Mouse (Mus musculus): Measurements from ENCODE around the gene Lrrc8b.

Gene Lrrc8b

GRCm38 (mm10) chr5:105425587-105425986, 10.0 kb downstream of the Lrrc8b start:
- DNase-seq, result no peak

DNA sequence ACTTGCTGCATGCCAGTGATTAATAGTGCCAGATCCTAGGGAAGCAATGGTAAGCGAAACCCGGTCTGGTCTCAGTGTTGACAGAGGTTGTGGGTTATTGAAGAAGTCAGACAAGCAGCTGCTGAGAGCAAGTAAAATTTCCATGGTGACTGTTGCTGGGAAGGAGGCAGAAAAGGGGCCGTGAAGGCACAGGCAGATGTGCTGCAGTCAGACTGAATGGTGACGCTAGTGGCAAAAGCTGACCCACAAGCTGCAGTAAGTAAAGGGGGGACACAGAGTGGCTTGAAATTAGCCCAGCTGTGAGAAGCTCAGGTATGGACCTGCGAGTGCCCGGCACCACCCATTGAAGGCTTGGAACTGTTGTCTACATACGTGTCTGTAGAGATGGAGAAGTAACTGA, 11.8 kb downstream of the Lrrc8b start:
- no peak for DNase-seq

- peak; percentile 64 to 75 for DNase-seq
Observed at GRCm38 (mm10) chr5:105428265-105428974, 12.8 kb downstream of the Lrrc8b start.

DNA sequence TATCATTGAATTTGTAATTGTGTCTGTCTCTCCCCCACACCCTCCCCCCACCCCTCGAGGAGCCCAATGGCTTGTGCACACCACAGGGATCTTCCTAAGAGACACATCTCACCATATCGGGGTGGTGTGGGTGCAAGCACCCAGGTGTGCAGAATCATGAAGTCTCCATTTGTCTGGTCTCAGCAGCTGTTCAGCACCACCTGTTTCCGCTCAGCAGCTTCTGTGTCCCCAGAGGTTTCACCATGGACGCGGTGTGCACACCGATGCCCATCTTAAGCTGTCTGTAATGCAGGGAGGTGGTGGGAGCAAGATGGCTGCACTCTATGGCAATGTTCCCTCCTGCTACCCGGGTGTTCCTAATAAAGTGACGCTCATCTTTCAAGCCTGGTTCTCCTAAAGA, 14.6 kb downstream of the Lrrc8b start:
- no peak for DNase-seq

DNA sequence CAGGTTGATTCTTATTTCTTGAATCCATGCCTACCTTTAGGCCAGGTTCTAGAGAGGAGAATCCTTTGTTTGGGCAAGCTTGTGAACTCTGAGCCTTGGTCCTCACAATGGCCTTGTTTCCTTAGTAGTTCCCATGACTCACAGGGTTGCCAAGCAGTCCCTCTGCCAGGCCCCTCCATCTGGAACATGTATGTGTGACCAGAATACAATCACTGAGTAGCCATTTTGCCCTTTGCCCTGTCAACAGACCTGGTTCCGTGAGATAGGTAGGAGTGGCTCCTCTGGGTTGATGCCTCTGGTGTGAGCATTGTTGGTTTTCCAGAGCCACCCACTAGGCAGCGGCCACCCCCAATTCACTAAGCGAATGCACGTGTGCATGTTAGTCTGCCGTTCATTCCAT, 24.0 kb downstream of the Lrrc8b start:
- peak in 1 of 2 experiments; percentile 18 for DNase-seq

DNA sequence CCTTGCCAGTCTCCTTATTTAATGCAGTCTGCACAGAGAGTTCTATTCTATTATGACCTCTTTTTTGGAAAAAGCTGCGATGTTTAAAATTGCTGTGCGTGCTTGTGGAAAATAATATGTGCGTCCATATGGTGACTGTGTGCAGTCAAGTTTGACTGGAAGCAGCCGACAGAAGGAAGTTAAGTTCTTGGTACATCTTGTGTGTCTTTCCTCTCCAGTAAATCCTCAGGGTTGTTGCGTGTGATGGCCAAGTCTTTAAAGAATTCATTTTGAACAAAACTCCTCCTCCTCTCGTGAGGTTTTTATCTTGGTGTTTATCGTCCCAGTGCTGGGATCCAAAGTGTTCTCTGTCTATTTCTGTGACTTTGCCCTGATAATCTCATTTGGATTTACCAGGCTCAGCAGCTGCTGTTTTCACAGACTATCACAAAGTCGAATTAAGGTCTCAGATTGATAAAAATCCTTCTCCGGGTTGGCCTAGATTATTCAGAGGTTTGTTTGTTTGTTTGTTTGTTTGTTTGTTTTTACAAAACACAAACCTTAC, 25.5 kb downstream of the Lrrc8b start:
- no peak for DNase-seq

GRCm38 (mm10) chr5:105442212-105443000, 26.8 kb downstream of the Lrrc8b start:
- no peak for DNase-seq

- DNase-seq, result peak in 1 of 2 experiments; percentile 25
Observed at GRCm38 (mm10) chr5:105443057-105443815, 27.7 kb downstream of the Lrrc8b start.

- DNase-seq, result no peak
Observed at GRCm38 (mm10) chr5:105445686-105446085, 30.1 kb downstream of the Lrrc8b start.

DNA sequence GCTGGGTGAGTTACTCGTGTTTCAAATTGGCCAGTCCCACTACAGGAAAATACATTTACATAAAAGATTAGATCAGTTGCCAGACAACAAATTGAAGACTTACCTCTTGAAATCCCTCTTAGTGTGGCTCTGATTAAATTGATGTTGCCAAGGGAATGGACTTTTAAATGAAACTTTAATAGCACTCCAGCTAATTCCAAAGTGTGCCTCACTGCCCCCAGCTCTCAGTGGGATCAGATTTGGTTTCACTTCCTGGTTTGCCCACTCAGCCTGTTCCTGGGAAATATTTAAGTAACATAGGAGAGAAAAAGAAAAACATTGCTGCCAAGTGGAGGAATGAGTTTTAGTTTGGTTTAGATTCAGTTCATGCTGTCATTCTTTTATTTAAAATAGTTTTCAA, 38.5 kb downstream of the Lrrc8b start:
- DNase-seq, result no peak

DNA sequence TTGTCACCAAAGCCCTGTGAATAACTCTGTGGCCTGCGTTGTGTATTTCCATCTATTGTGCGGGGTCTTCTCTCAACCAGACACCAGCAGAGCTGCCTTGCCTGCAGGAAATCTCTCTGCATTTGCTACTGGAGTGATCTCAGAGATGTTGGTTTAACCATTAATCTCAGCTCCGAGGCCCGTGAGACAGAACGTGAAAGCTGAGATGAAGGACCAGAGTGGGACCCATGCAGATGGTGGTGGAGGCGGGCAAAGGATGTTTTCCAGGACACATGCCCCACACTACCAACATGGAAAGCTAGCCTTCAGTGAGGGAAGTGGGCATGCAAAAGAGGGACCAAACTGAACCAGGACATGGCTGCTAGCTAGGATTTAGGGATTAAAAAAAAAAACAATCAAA, 43.5 kb downstream of the Lrrc8b start:
- DNase-seq, result no peak

DNA sequence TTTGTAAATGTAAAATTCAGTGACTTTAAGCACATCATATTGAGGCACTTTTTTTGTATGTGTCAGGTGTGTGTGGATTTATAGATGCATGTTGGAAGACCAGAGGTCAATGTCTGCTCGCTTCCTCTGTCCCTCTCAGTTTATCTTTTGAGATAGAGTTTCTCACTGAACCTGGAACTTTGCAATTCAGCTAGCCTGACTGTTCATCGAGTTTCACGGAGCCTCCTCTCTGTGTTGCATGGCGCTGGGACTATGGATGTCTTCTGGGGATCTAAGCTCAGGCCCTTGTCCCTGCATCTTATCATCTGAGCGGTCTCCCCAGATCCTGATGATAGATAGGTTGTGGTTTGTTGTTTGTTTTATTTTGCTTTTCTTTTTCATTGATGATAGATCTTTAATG, 45.0 kb downstream of the Lrrc8b start:
- no peak for DNase-seq

DNA sequence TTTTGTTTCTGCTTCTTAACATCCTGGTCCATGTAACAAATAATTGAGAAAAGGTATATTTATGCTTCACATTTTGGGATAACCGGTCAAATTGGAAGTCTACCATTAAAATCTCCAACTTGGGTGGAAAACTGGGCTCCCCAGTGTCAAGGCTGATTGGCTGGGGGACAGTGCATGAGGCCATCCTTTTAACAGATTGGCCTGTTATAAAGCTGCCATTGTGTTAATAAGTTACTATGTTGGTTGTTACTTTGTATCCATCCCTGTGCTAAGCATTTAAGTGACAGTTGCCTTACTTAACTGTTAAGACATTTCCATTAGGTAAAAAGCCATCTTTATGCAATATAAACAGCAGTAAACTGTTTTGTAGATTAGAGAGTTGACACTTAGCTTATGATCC, 45.5 kb downstream of the Lrrc8b start:
- DNase-seq, result no peak

DNA sequence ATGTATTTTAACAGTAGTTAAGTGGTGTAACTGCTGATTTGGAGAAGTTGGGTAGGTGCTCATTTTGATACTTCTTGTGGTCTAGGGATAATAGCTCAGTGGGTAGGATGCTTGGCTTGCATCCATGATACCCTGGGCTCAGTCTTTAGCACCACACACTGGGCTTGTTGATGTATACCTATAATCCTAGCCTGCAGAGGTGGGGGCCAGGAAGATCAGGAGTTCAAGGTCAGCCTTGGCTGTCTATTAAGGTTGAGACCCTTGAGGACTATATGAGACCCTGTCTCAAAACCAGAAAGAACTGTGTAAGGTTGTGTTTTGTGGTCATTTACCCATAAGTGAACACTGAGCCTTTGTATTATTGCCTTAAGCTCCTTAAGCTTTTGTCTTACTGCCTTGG, 49.1 kb downstream of the Lrrc8b start:
- DNase-seq, result no peak

GRCm38 (mm10) chr5:105465550-105465949, 50.0 kb downstream of the Lrrc8b start:
- no peak for DNase-seq

DNA sequence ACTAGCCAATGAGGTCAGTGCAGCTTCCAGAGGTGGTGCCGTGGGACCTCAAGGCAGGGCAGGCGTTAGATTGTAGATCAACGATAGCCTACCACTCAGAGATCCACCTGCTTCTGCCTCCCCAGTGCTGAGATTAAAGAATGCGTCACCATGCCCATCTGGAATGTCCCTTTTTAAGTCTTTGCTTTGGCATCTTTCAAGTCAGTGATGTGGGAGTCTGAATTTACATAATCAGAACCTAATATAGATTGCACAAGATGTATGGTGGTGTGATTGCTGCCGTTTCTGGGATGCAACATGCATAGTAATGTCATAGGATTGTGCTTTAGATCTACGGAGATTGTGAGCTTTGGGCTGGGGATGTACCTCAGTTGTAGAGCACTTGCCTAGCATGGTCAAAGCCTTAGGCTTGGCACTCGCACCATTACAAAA, 50.9 kb downstream of the Lrrc8b start:
- DNase-seq, result no peak

DNA sequence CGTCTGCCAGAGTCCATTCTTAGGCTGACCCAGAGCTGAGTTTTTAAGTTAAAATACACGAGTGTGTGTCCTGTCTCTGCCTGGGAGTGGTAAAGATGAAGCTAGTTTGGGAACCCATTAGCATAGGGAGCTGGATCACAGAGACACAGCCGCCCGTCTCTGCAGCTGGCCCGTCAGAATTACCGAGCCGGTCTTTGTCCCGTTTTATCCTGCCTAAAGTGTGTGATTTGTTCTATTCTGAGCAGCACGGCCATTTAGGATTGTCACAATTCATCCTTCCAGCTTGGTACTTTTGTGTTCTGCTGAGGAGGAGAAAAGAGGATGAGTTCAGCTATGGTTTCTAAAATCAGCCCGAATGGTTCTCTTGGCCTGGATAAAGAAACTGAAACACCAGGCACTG, 51.7 kb downstream of the Lrrc8b start:
- DNase-seq, result no peak

DNA sequence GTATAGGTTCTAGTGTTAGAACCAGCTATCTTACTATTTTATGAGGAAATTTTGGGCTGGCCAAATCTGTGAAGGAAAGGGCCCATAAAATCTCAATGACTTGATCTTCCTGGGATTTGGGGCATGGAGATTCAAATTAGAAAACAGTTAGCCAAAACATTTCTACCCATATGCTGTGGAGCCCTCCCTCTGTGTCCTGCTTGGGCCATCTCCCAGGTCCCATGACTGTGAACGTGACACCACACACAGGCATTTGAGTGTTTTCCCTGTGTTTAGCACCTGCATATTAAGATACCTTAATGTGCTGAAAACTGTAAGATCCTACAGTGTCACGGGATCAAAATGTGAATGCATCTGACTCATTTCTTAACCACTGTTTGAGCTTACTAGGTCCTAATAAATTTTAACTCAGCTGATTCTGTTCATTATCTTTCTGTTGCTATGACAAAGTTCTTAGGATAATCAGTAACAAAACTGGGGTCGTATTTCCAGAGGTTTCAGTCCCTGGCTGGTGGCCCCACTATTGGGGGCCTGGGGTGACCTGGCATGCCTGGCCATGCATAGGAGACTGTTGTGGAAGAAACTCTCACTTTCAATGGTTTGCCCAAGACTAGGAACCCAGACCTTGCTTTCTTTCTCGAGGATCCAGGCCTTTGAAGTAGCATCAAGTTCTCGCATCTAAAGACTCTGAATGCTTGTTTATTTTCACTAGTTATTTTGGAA, 57.6 kb downstream of the Lrrc8b start:
- no peak for DNase-seq

DNA sequence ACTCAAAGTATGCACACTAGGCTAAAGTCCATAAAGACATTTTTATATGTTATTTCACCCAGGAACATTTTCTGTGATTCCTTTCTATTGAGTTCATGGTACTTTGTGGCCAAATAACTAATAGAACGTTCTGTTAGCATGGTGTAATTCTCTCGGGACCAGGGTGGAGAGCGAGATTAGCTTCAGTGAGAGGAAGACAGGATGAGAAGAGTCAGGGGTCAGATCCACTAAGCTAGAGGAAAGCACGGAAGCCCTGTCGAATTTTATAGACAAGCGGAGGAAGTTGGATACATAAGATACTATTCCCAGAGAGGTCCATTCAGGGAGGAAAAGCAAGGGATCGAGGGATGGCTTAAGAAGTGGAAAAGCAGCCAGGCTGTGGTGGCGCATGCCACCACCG, 62.0 kb downstream of the Lrrc8b start:
- no peak for DNase-seq

GRCm38 (mm10) chr5:105479673-105480072, 64.1 kb downstream of the Lrrc8b start:
- DNase-seq, result no peak

DNA sequence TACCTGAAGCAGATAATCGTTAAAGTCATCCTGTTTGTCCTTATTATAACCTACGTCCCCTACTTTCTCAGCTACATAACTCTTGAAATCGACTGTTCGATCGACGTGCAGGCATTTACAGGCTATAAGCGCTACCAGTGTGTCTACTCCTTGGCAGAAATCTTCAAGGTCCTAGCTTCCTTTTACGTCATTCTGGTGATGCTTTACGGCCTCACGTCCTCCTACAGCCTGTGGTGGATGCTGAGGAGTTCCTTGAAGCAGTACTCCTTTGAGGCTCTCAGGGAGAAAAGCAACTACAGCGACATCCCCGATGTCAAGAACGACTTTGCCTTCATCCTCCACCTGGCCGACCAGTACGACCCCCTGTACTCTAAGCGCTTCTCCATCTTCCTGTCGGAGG, 65.0 kb downstream of the Lrrc8b start:
- no peak for DNase-seq

DNA sequence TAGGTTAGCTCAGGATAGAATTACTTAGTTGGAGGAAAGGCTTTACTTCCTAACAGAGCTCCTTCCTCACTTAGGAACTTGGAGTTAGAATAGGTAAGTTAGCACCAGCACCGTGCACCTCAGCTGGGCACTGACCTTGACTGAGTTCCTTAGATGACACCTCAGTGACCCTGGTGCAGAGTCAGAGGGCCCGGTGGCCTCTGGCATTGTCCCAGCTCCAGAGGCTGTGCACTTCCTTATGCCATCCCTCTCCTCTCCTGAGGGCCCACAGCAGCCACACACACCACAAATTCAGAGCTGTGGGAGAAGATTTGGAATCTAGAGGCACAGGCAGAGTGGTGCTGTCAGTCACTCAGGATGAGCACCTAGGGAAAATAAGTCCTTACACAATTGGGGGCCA, 68.1 kb downstream of the Lrrc8b start:
- no peak for DNase-seq

DNA sequence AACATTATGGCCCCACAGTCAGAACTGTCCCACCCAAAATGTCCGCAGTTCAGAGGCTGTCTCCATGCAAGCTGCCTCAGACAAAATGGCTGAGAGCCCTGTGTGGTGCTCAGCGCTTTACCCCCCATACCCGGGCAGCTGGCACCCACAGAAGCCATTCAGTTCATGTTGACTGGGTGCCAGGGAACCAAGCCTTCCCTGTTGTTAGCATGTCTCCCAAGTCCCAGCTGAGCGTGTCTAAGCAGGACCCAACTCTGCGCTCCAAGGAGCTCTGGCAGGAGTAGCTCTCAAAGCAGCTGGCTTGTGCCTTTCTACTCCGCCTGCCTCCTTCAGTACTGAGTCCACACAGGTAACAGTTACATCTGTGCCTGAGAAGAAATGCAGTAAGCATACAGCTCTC, 68.7 kb downstream of the Lrrc8b start:
- DNase-seq, result peak; percentile 78 to 82
